Mouse (Mus musculus) forebrain, embryonic 15.5 days (tissue): Measurements from ENCODE around the gene Fam102b. TPM values are rescaled to one million over a fixed set of nuclear protein-coding genes. Genes with fewer than 3 reads are reported as not detected.

Experiments
- ATAC-seq: fragments of 200-750 bp; cut with Nextera tagmentation; replicated peaks from 2 replicates; pipeline ENCODE4 v1.8.0; 2017; ENCODE audit warnings: mild to moderate bottlenecking, moderate TSS enrichment, moderate library complexity
- H3K27ac ChIP-seq: fragments of 300-500 bp; sonication (generic); replicated peaks from 2 replicates; pipeline ENCODE4 v1.5.1; 2015; ENCODE audit warnings: mild to moderate bottlenecking, inconsistent platforms
- H3K27me3 ChIP-seq: fragments of 300-500 bp; sonication (generic); 2 replicates; pipeline ENCODE4 v1.6.1; 2015; ENCODE audit warnings: inconsistent platforms
- H3K36me3 ChIP-seq: fragments of 300-500 bp; sonication (generic); 2 replicates; pipeline ENCODE4 v1.6.1; 2015; ENCODE audit warnings: mild to moderate bottlenecking, inconsistent platforms
- H3K4me1 ChIP-seq: fragments of 300-500 bp; sonication (generic); 2 replicates; pipeline ENCODE4 v1.6.1; 2015; ENCODE audit warnings: inconsistent platforms
- H3K4me2 ChIP-seq: fragments of 300-500 bp; sonication (generic); replicated peaks from 2 replicates; pipeline ENCODE4 v1.6.1; 2015; ENCODE audit warnings: mild to moderate bottlenecking, inconsistent platforms
- H3K4me3 ChIP-seq: fragments of 300-500 bp; sonication (generic); 2 replicates; pipeline ENCODE4 v1.5.1; 2015; ENCODE audit warnings: mild to moderate bottlenecking, inconsistent platforms
- H3K9ac ChIP-seq: fragments of 300-500 bp; sonication (generic); replicated peaks from 2 replicates; pipeline ENCODE4 v1.6.1; 2015; ENCODE audit warnings: mild to moderate bottlenecking, inconsistent platforms
- H3K9me3 ChIP-seq: fragments of 300-500 bp; sonication (generic); 2 replicates; pipeline ENCODE4 v1.6.1; 2016; ENCODE audit warnings: inconsistent platforms
- WGBS: fragments of 180-500 bp; shearing (Covaris S2); methylation state at CpG from one replicate; pipeline ENCODE4 v1.1.7; 2015; ENCODE audit warnings: mixed read lengths; 5-methylcytosine and 5-hydroxymethylcytosine counted together
- polyA plus RNA-seq: library from polyadenylated mRNA; unstranded; fragments of >200 nt; fragmentation: Nextera tagmentation; extraction: Ambion mirVana; gene quantifications from 2 replicates; pipeline ENCODE4 v1.2.1, GENCODE M21; 2015

Fam102b gene
- polyA plus RNA-seq, 1 experiment from 2014 or later = 13.8 TPM

DNA sequence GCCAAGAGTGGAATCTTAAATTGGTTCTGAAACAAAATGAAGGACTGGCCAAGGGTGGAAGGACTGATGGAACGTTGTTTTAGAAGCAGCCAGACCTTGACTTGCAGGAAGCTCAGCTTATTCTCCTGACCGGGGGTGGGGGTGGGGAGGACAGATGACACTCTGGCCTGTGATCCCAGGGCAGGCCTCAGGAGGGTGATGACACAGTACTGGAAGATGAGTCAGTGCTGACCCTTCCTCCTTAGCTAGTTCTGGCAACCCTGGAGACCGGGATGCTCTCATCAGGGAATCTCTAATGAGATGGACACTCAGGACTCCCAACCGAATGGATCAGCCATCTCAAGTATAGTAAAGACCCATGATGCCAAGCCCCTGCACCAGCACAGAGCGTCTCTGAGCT is 21.6 kb downstream of the Fam102b start:
- Histone ChIP-seq H3K9me3 (no peaks in the 10 kb centered on the region), H3K9ac (no peak overlapping the region), H3K4me3 (no peak overlapping the region), H3K36me3 (no peaks in the 10 kb centered on the region), H3K4me2 (no peak overlapping the region), H3K4me1 (no peaks in the 10 kb centered on the region), H3K27me3 (no peaks in the 10 kb centered on the region), H3K27ac (no peak overlapping the region)
- WGBS = 85% methylated on average over 5 of the region's 5 CpGs
- ATAC-seq = no peak

DNA sequence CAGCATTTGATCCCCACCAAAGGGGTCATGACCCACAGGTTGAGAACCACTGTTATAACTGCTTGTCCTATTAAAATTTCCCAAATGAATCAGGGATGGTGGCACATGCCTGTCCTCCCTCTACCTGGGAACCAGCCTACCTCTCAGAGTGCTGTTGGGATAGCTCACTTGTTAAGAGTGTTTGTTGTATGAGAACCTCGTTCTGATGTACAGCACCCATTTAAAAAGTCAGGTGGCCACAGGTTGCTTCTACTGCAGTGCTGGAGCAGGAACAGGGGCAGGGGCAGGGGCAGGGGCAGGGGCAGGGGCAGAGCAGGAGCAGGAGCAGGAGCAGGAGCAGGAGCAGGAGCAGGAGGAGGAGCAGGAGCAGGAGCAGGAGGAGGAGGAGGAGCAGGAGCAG is 28.2 kb downstream of the Fam102b start:
- 88% methylated on average over 1 of the region's 1 CpGs for WGBS
- no peaks in the 10 kb centered on the region for H3K4me1 ChIP-seq
- no peak for ATAC-seq
- no peaks in the 10 kb centered on the region for H3K36me3 ChIP-seq
- no peak overlapping the region for H3K4me3 ChIP-seq
- H3K4me2 ChIP-seq = no peak overlapping the region
- H3K9me3 ChIP-seq = no peaks in the 10 kb centered on the region
- no peak overlapping the region for H3K9ac ChIP-seq
- no peaks in the 10 kb centered on the region for H3K27me3 ChIP-seq
- H3K27ac ChIP-seq = no peak overlapping the region

DNA sequence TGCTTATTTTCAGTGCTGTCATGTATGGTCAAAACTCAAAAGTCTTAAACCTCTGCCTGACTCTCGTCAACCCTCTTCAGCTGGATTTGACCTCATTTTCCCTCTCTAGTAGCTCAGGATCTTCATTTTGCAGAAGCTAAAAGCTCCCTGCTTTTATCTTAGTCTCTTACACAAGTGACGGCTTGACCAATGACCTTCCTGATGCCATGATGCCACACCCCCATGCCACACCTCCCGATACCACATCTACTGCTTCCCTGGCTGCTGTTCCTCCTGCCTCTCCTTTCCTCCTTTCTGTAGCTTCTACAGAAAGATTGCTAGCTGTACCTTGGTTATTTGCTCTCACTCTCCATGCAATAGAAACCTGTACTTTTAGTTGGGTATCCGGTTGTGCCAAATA is 29.6 kb downstream of the Fam102b start:
- Histone ChIP-seq H3K4me3 (no peak overlapping the region), H3K4me1 (no peaks in the 10 kb centered on the region), H3K9ac (no peak overlapping the region), H3K27ac (no peak overlapping the region), H3K27me3 (no peaks in the 10 kb centered on the region), H3K4me2 (no peak overlapping the region), H3K36me3 (no peaks in the 10 kb centered on the region), H3K9me3 (no peaks in the 10 kb centered on the region)
- no peak for ATAC-seq
- WGBS = 79% methylated on average over 4 of the region's 4 CpGs

DNA sequence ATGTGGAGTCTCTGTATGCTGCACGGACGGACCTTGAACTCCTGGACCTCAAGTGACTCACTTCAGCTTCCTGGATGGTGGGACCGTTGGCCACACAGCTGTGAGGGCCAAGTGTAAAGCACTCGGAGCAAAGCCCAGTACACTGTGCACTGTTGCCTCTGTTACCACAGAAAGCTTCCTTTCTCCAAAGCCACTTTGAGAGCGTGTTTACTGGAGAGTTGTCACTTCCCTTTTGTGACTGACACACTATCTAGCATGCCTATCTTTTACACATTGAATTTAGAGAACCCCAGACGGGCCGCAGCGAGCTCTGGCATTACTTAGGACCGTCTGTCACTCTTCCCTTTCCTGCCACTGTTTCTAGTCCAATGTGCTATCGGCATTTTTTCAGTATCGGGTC is 30.1 kb downstream of the Fam102b start:
- Histone ChIP-seq H3K4me2 (no peak overlapping the region), H3K27ac (no peak overlapping the region), H3K27me3 (no peaks in the 10 kb centered on the region), H3K9ac (no peak overlapping the region), H3K4me1 (no peaks in the 10 kb centered on the region), H3K36me3 (no peaks in the 10 kb centered on the region), H3K4me3 (no peak overlapping the region), H3K9me3 (no peaks in the 10 kb centered on the region)
- WGBS = 82% methylated on average over 11 of the region's 11 CpGs
- no peak for ATAC-seq

DNA sequence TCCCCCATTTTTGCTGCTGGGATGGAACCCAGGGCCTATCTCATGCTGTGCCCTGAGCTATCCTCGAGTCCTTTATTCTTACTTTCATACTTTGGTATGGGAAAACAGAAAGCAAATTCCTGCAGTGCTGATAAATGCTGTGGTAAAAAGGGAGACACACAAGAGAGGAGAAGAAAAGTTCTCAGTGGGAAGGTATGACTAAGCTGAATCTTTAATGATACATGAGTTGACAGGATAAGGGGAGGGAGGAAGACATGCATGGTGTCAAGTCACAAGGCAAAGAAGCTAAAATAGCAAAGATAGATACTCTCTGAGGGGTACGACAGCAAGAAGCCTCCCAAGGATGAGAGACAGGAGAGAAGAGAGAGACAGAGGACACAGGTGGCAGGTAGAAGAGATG is 32.0 kb downstream of the Fam102b start:
- Histone ChIP-seq H3K27ac (no peak overlapping the region), H3K4me3 (no peak overlapping the region), H3K9ac (no peak overlapping the region), H3K4me1 (no peaks in the 10 kb centered on the region), H3K27me3 (no peaks in the 10 kb centered on the region), H3K36me3 (peaks cover 3% of the 10 kb centered on the region), H3K9me3 (no peaks in the 10 kb centered on the region), H3K4me2 (no peak overlapping the region)
- 83% methylated on average over 2 of the region's 2 CpGs for WGBS
- no peak for ATAC-seq

DNA sequence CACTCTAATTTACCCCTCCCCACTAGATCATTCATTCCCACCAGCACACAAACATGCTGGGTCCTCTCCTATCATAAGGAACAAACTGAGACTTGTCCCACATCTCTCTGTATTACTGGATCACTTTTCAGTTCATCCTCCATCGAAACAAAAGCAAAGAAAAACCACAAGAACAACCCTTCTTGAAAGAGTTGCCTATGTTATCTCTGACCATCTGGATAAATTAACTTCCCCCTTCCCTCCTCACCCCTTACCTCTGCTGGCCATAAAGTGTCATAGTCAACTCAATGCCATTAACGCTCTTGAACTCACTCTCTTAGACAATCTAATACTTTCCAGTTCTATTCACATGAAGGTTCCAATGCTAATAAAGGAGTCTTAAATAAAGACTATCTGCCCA is 32.9 kb downstream of the Fam102b start:
- no peaks in the 10 kb centered on the region for H3K9me3 ChIP-seq
- no peaks in the 10 kb centered on the region for H3K4me1 ChIP-seq
- no peak overlapping the region for H3K4me2 ChIP-seq
- no peak overlapping the region for H3K27ac ChIP-seq
- H3K9ac ChIP-seq = no peak overlapping the region
- WGBS = 96% methylated on average over 2 of the region's 2 CpGs
- ATAC-seq = no peak
- H3K4me3 ChIP-seq = no peak overlapping the region
- peaks cover 11% of the 10 kb centered on the region for H3K36me3 ChIP-seq
- H3K27me3 ChIP-seq = no peaks in the 10 kb centered on the region

DNA sequence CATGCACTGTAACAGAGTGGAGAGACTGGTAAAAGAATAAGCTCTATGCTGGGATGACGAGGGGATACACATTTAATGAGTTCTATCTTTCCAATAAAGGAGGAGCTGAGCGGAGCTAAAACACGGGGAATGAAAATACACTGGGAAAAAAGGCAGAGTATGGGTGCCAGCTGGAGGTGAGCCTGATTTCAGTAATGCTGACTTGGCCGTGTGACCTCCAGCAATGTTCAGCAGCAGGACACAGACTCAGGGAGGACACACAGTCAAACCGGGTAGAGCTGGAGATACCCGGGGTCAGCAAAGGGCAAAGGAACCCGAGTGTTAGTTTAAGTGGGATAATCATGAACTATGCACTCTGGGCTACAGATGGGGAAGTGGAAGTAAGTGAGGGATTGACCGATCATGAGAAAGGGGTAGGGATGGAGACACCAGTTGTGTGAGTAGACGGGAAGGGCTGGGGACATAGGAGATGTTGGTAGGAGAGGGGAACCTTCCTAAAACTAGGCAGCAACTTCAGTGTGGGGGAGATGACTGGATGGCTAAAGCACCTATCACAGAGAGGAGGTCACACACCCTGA is 37.3 kb downstream of the Fam102b start:
- Histone ChIP-seq H3K9me3 (no peaks in the 10 kb centered on the region), H3K4me2 (no peak overlapping the region)
- WGBS = 88% methylated on average over 9 of the region's 9 CpGs

DNA sequence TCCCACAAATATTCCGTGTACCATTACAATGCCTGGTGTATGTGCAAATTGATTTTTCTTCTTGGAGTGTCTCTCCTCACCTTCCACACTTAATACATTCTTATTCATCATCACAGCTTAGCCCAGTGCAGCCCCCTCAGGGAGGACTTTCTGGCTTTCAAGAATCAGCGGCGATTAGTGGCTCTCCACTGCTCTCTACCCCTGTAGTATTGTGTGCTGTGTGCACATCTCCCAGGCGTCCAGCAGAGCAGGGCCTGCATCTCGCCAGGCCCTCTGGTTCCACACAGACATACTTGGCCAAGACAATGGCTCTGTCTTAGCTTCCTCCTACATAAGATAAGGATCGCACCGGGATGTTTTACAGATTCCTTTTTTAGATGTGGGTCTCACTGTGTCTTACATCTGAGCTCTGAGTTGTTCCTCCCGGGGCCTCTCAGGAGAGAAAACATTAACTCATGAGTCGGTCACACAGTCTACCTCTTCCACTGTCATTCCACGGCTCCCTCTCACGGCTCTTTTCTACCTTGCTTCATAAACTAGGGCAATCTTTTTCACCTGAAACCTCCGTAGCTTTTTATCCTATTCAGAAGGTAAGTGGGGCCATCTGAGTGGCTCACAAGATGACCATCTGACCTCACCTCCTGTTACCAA is 40.3 kb downstream of the Fam102b start:
- 61% methylated on average over 12 of the region's 12 CpGs for WGBS
- Histone ChIP-seq H3K4me3 (no peak overlapping the region), H3K27ac (peak overlapping the region; percentile 58; the same call in 1 of the 2 replicates), H3K4me2 (no peak overlapping the region), H3K9ac (no peak overlapping the region), H3K9me3 (no peaks in the 10 kb centered on the region), H3K36me3 (peaks cover 17% of the 10 kb centered on the region), H3K4me1 (no peaks in the 10 kb centered on the region), H3K27me3 (no peaks in the 10 kb centered on the region)
- ATAC-seq = peak; percentile 57

More for the DNA sequence above, 37.3 kb downstream of the Fam102b start:
- Histone ChIP-seq H3K27me3 (no peaks in the 10 kb centered on the region), H3K27ac (no peak overlapping the region), H3K4me3 (no peak overlapping the region), H3K36me3 (peaks cover 17% of the 10 kb centered on the region), H3K9ac (no peak overlapping the region), H3K4me1 (no peaks in the 10 kb centered on the region)
- ATAC-seq = no peak

DNA sequence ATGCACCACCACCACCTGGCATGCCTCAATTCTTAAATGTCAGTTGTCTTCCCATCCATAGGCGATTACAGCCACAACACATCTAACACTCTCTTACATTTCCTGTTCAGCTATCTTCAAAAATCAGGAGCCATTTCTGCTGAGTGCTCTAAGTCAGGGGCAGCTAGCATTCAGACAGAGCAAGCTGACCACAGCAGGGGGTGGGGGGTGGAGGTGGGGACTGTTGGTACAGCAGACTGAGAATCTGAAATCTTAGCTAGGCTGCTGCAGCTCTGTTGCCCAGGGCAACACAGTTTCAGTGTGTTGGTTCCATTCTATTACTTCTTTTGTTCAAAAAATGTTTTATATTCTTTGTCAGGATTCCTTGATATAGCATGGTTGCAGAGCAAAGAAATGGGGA is 40.9 kb downstream of the Fam102b start:
- H3K9me3 ChIP-seq = no peaks in the 10 kb centered on the region
- H3K4me2 ChIP-seq = no peak overlapping the region
- WGBS = 73% methylated on average over 1 of the region's 1 CpGs
- H3K36me3 ChIP-seq = peaks cover 17% of the 10 kb centered on the region
- peak; percentile 67 for ATAC-seq
- H3K4me3 ChIP-seq = no peak overlapping the region
- H3K27me3 ChIP-seq = no peaks in the 10 kb centered on the region
- H3K9ac ChIP-seq = no peak overlapping the region
- no peaks in the 10 kb centered on the region for H3K4me1 ChIP-seq
- H3K27ac ChIP-seq = 0 out of 2 replicates have a peak overlapping the region, but pooled peaks have one; percentile 58

DNA sequence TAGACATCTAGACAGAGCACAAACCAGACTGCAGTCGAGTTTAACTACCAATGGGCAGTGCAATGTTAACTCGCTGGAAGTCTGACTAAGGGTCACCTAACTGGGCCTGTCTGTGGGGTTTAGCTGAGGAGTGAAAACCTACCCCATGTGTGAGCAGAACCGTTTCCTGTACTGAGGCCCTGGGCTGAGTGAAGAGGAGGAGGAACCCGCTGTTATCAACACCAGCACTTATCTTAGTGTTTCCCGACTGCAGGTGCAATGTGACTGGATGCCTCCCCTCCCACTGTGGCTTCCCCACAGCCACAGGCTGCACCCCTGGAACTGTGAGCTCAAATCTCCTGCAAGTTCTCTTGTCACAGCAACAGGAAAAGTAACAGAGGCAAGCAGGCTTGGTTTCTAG is 43.4 kb downstream of the Fam102b start:
- Histone ChIP-seq H3K4me1 (no peaks in the 10 kb centered on the region), H3K4me3 (no peak overlapping the region), H3K36me3 (peaks cover 12% of the 10 kb centered on the region), H3K9ac (no peak overlapping the region), H3K9me3 (no peaks in the 10 kb centered on the region), H3K4me2 (no peak overlapping the region), H3K27me3 (no peaks in the 10 kb centered on the region), H3K27ac (no peak overlapping the region)
- WGBS = 87% methylated on average over 5 of the region's 5 CpGs
- ATAC-seq = no peak

DNA sequence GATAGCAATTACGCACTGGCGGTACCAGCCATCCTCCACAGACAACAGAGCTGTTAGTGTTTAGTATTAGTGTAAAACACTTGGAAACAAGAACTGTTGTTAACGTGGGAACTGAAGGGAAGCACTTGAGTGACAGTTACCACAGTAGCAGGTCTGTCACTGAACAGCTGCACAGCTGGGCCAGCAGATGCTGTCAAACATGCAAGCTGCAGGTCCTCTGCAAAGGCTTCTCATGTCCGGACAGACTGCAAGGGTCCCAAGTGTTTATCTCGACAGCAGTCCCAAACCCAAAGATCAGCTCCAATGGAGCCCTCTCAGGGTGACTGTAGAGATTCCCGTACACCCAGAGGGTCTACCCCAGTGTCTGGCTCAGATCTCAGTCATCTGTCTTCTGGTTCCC is 45.5 kb downstream of the Fam102b start:
- Histone ChIP-seq H3K27ac (no peak overlapping the region), H3K4me3 (no peak overlapping the region), H3K4me2 (no peak overlapping the region), H3K27me3 (no peaks in the 10 kb centered on the region), H3K4me1 (no peaks in the 10 kb centered on the region), H3K9ac (no peak overlapping the region), H3K9me3 (no peaks in the 10 kb centered on the region), H3K36me3 (peaks cover 20% of the 10 kb centered on the region)
- WGBS = 85% methylated on average over 6 of the region's 6 CpGs
- ATAC-seq = no peak

DNA sequence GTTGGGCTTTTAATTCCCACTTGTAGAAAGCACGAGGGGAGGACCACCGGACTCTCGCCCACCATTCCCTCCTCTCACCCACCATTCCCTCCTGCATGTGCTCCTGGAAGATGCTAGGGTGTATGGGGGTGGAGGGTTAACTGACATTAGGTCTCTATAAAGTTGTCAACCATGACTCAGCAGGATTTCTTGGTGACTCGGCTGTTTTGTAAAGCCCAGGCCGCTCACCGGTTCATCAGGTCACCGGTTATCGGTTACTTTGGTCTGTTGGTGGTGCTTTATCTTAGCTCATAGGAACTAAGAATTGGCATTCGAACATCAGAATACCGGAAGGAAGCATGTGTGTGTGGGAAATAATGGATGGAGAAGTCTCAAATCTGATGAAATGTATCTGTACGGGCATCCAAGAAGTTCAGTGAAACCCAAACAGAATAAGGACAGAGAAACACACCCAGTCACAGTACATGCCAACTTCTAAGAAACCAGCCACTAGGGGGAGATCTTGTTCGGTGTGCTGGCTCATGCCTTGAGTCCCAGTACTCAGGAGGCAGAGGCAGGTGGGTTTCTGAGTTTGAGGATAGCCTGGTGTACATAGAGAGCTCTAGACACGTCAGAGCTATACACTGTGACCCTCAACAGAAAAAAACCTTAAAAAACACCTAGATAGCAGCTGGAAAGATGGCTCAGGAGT is 49.9 kb downstream of the Fam102b start:
- H3K4me2 ChIP-seq = no peak overlapping the region
- WGBS = 95% methylated on average over 13 of the region's 13 CpGs
- no peak overlapping the region for H3K4me3 ChIP-seq
- no peaks in the 10 kb centered on the region for H3K27me3 ChIP-seq
- no peak overlapping the region for H3K27ac ChIP-seq
- peaks cover 20% of the 10 kb centered on the region for H3K36me3 ChIP-seq
- no peak for ATAC-seq
- no peaks in the 10 kb centered on the region for H3K4me1 ChIP-seq
- H3K9ac ChIP-seq = no peak overlapping the region
- no peaks in the 10 kb centered on the region for H3K9me3 ChIP-seq
